Mouse (Mus musculus) heart, adult 8-10 months (tissue): ENCODE measurements around the gene Cpb2. TPM values are rescaled to one million over a fixed set of nuclear protein-coding genes. Genes with fewer than 3 reads are reported as not detected.

ENCODE experiments used
- DNase-seq: peaks from one replicate; pipeline ENCODE4 v3.0.0; 2022; ENCODE audit warnings: low spot score
- total RNA-seq, 4 experiments: library from RNA; stranded (reverse); gene quantifications; 2 replicates each; pipeline ENCODE4 v1.2.4; 2022

Gene Cpb2
- total RNA-seq, 4 experiments from 2014 or later = not detected

GRCm38 (mm10) chr14:75246024-75247000 lies 4.2 kb downstream of the Cpb2 start:
- DNase-seq = no peak

GRCm38 (mm10) chr14:75250432-75250831 lies 8.3 kb downstream of the Cpb2 start:
- no peak for DNase-seq

- no peak for DNase-seq
Observed at GRCm38 (mm10) chr14:75256521-75256920, 14.4 kb downstream of the Cpb2 start.

- DNase-seq = no peak
Observed at GRCm38 (mm10) chr14:75269531-75269930, 27.4 kb downstream of the Cpb2 start.

- DNase-seq = no peak
Observed at GRCm38 (mm10) chr14:75279716-75280115, 37.6 kb downstream of the Cpb2 start.

GRCm38 (mm10) chr14:75280406-75280805 lies 38.3 kb downstream of the Cpb2 start:
- DNase-seq = no peak

- DNase-seq = no peak
Observed at GRCm38 (mm10) chr14:75283609-75284192, 41.6 kb downstream of the Cpb2 start.

GRCm38 (mm10) chr14:75284193-75284915 lies 42.3 kb downstream of the Cpb2 start, which contains the start of gene Zc3h13:
Zc3h13 (plus strand) TSS chr14:75284373.
- DNase-seq = peak; percentile 96

- no peak for DNase-seq
Observed at GRCm38 (mm10) chr14:75301081-75301480, 59.0 kb downstream of the Cpb2 start.

- no peak for DNase-seq
Observed at GRCm38 (mm10) chr14:75303807-75304206, 61.7 kb downstream of the Cpb2 start.

- DNase-seq = no peak
Observed at GRCm38 (mm10) chr14:75307855-75308254, 65.8 kb downstream of the Cpb2 start.

GRCm38 (mm10) chr14:75309336-75309992 lies 67.4 kb downstream of the Cpb2 start:
- DNase-seq = no peak

GRCm38 (mm10) chr14:75314484-75314883 lies 72.4 kb downstream of the Cpb2 start:
- no peak for DNase-seq

- no peak for DNase-seq
Observed at GRCm38 (mm10) chr14:75318736-75319135, 76.6 kb downstream of the Cpb2 start.

- DNase-seq = no peak
Observed at GRCm38 (mm10) chr14:75320269-75320668, 78.2 kb downstream of the Cpb2 start.

GRCm38 (mm10) chr14:75323354-75323753 lies 81.3 kb downstream of the Cpb2 start:
- no peak for DNase-seq

GRCm38 (mm10) chr14:75328062-75328461 lies 86.0 kb downstream of the Cpb2 start:
- DNase-seq = no peak

GRCm38 (mm10) chr14:75330621-75331020 lies 88.5 kb downstream of the Cpb2 start:
- no peak for DNase-seq
